Mouse (Mus musculus) midbrain, embryonic 16.5 days (tissue): ENCODE results near the gene Mat2b. TPM values are rescaled to one million over a fixed set of nuclear protein-coding genes. Genes with fewer than 3 reads are reported as not detected.

Experiments
- ATAC-seq: fragments of 200-750 bp; cut with Nextera tagmentation; 2 replicates; pipeline ENCODE4 v1.8.0; 2017; ENCODE audit warnings: moderate TSS enrichment
- H3K27ac ChIP-seq: fragments of 300-500 bp; sonication (generic); 2 replicates; pipeline ENCODE4 v1.5.1; 2014; ENCODE audit warnings: mild to moderate bottlenecking, low read length, mixed read lengths
- H3K27me3 ChIP-seq: fragments of 300-500 bp; sonication (generic); 2 replicates; pipeline ENCODE4 v1.6.1; 2014; ENCODE audit warnings: low read depth, low read length, mixed read lengths; ENCODE audit not compliant: control insufficient read depth, insufficient read depth
- H3K36me3 ChIP-seq: fragments of 300-500 bp; sonication (generic); 2 replicates; pipeline ENCODE4 v1.6.1; 2014; ENCODE audit warnings: mild to moderate bottlenecking, low read length, moderate library complexity, mixed read lengths; ENCODE audit not compliant: control insufficient read depth, insufficient read depth
- H3K4me1 ChIP-seq: fragments of 300-500 bp; sonication (generic); 2 replicates; pipeline ENCODE4 v1.6.1; 2014; ENCODE audit warnings: mild to moderate bottlenecking, low read length, mixed read lengths; ENCODE audit not compliant: control insufficient read depth, insufficient read depth
- H3K4me2 ChIP-seq: fragments of 300-500 bp; sonication (generic); 2 replicates; pipeline ENCODE4 v1.6.1; 2014; ENCODE audit warnings: mild to moderate bottlenecking, low read length, mixed read lengths
- H3K4me3 ChIP-seq: fragments of 300-500 bp; sonication (generic); 2 replicates; pipeline ENCODE4 v1.5.1; 2014; ENCODE audit warnings: low read depth, mild to moderate bottlenecking, low read length, moderate library complexity, mixed read lengths
- H3K9ac ChIP-seq: fragments of 300-500 bp; sonication (generic); 2 replicates; pipeline ENCODE4 v1.6.1; 2014; ENCODE audit warnings: low read depth, low read length, mixed read lengths
- H3K9me3 ChIP-seq: fragments of 300-500 bp; sonication (generic); replicated peaks from 2 replicates; pipeline ENCODE4 v1.6.1; 2014; ENCODE audit warnings: mild to moderate bottlenecking, low read length, mixed read lengths; ENCODE audit not compliant: control insufficient read depth, poor library complexity, severe bottlenecking
- WGBS: fragments of 180-500 bp; shearing (Covaris S2); extraction: QIAGEN DNeasy Blood & Tissue Kit; methylation state at CpG from one replicate; pipeline ENCODE4 v1.1.7; 2014; 5-methylcytosine and 5-hydroxymethylcytosine counted together
- polyA plus RNA-seq: library from polyadenylated mRNA; unstranded; fragments of >200 nt; fragmentation: Nextera tagmentation; extraction: Ambion mirVana; gene quantifications from 2 replicates; pipeline ENCODE4 v1.2.1, GENCODE M21; 2015

The Mat2b gene
- polyA plus RNA-seq, 1 experiment from 2014 or later = 61.5 TPM

- peaks cover 17% of the 10 kb centered on the region; the same call in 1 of the 2 replicates for H3K36me3 ChIP-seq
- no peak overlapping the region for H3K4me3 ChIP-seq
- H3K4me1 ChIP-seq = no peaks in the 10 kb centered on the region
- no peaks in the 10 kb centered on the region for H3K9me3 ChIP-seq
- WGBS = 69% methylated on average over 3 of the region's 3 CpGs
- no peak overlapping the region for H3K4me2 ChIP-seq
- no peak for ATAC-seq
- H3K9ac ChIP-seq = no peak overlapping the region
- no peaks in the 10 kb centered on the region for H3K27me3 ChIP-seq
- H3K27ac ChIP-seq = no peak overlapping the region
These were observed 11.7 kb downstream of the Mat2b start for GRCm38 (mm10) chr11:40683295-40683694.

GRCm38 (mm10) chr11:40682456-40682855, 12.5 kb downstream of the Mat2b start:
- H3K27me3 ChIP-seq = no peaks in the 10 kb centered on the region
- H3K4me1 ChIP-seq = no peaks in the 10 kb centered on the region
- H3K9ac ChIP-seq = no peak overlapping the region
- H3K36me3 ChIP-seq = peaks cover 18% of the 10 kb centered on the region; the same call in 1 of the 2 replicates
- H3K4me3 ChIP-seq = no peak overlapping the region
- ATAC-seq = no peak
- no peak overlapping the region for H3K27ac ChIP-seq
- no peak overlapping the region for H3K4me2 ChIP-seq
- no peaks in the 10 kb centered on the region for H3K9me3 ChIP-seq
- 90% methylated on average over 3 of the region's 3 CpGs for WGBS

- no peaks in the 10 kb centered on the region for H3K4me1 ChIP-seq
- H3K9me3 ChIP-seq = no peaks in the 10 kb centered on the region
- no peaks in the 10 kb centered on the region for H3K27me3 ChIP-seq
- H3K9ac ChIP-seq = no peak overlapping the region
- ATAC-seq = no peak
- H3K27ac ChIP-seq = no peak overlapping the region
- WGBS = 95% methylated on average over 1 of the region's 1 CpGs
- H3K36me3 ChIP-seq = peaks cover 21% of the 10 kb centered on the region; the same call in 1 of the 2 replicates
- H3K4me2 ChIP-seq = no peak overlapping the region
- no peak overlapping the region for H3K4me3 ChIP-seq
These were observed 17.8 kb downstream of the Mat2b start for GRCm38 (mm10) chr11:40677169-40677568.

- H3K36me3 ChIP-seq = peaks cover 16% of the 10 kb centered on the region; the same call in 1 of the 2 replicates
- H3K4me3 ChIP-seq = no peak overlapping the region
- 75% methylated on average over 4 of the region's 4 CpGs for WGBS
- H3K9me3 ChIP-seq = no peaks in the 10 kb centered on the region
- no peak for ATAC-seq
- no peaks in the 10 kb centered on the region for H3K4me1 ChIP-seq
- H3K27ac ChIP-seq = no peak overlapping the region
- no peak overlapping the region for H3K9ac ChIP-seq
- no peaks in the 10 kb centered on the region for H3K27me3 ChIP-seq
- H3K4me2 ChIP-seq = no peak overlapping the region
These were observed 19.8 kb downstream of the Mat2b start for GRCm38 (mm10) chr11:40675014-40675730.

- WGBS = 87% methylated on average over 8 of the region's 8 CpGs
- Histone ChIP-seq H3K36me3 (no peaks in the 10 kb centered on the region), H3K9ac (no peak overlapping the region), H3K27ac (no peak overlapping the region), H3K4me1 (no peaks in the 10 kb centered on the region), H3K9me3 (no peaks in the 10 kb centered on the region), H3K4me3 (no peak overlapping the region), H3K27me3 (no peaks in the 10 kb centered on the region), H3K4me2 (no peak overlapping the region)
- no peak for ATAC-seq
These were observed 45.1 kb downstream of the Mat2b start for GRCm38 (mm10) chr11:40649726-40650445.

GRCm38 (mm10) chr11:40647246-40647645, 47.8 kb downstream of the Mat2b start:
- WGBS = 74% methylated on average over 2 of the region's 2 CpGs
- H3K4me2 ChIP-seq = no peak overlapping the region
- no peak for ATAC-seq

More at GRCm38 (mm10) chr11:40647246-40647645, 47.8 kb downstream of the Mat2b start:
- Histone ChIP-seq H3K9ac (no peak overlapping the region), H3K4me3 (no peak overlapping the region), H3K9me3 (no peaks in the 10 kb centered on the region), H3K27ac (no peak overlapping the region), H3K36me3 (no peaks in the 10 kb centered on the region), H3K4me1 (no peaks in the 10 kb centered on the region), H3K27me3 (no peaks in the 10 kb centered on the region)

Other genes starting within 250 kb of the Mat2b start
- 3.6 and 4.8 TPM in 2 replicates for gene Hmmr, start 38.2 kb upstream of the Mat2b start, polyA plus RNA-seq
- gene Nudcd2, start 38.5 kb upstream of the Mat2b start, polyA plus RNA-seq = 49.3 and 55.0 TPM in 2 replicates
- gene Ccng1, start 60.1 kb upstream of the Mat2b start, polyA plus RNA-seq = 39.2 and 39.8 TPM in 2 replicates